Comparison of ENCODE assay signal across 17 mouse cellular contexts in the genomic region with DNA sequence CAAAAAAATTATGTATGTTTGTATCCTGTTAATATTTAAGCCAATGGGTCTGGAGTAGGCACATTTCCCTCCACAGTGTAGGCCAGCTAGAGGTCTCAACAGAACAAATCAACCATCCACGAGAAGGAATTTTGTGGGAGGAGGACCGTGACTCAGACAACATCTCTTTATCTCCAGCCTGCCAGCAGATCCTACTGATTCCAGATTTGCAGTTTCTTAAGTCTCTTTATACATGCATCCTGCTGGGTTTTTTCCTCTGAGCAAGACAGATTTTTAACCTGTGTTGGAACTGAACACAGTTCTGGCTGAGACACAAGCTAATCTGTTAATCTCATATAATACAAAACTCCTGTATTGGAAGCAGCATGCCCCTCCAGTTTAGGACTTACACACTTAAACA. TPM values are rescaled to one million over a fixed set of nuclear protein-coding genes. Genes with fewer than 3 reads are reported as not detected.
"Had no signal": no experiment of that assay in that cellular context is flagged by ENCODE, and none has a peak within 500 bp of the region (broad histone marks: within the 10 kb centered on the region; RNA-seq: fewer than 3 reads in every experiment).

No protein-coding gene starts in this region.

- H3K36me3 ChIP-seq: kidney, embryonic 15.5 days; midbrain, embryonic 12.5 days; midbrain, embryonic 15.5 days; neural tube, embryonic 12.5 days; neural tube, embryonic 15.5 days had no signal

- H3K27me3 ChIP-seq: kidney, embryonic 15.5 days; midbrain, embryonic 12.5 days; midbrain, embryonic 15.5 days; neural tube, embryonic 12.5 days; neural tube, embryonic 15.5 days had no signal

- H3K9me3 ChIP-seq: kidney, embryonic 15.5 days; liver, embryonic 13.5 days; midbrain, embryonic 12.5 days; midbrain, embryonic 15.5 days; neural tube, embryonic 12.5 days; neural tube, embryonic 15.5 days had no signal

- DNase-seq: kidney, adult 8-10 months; kidney, postnatal 10 days; kidney, postnatal 36 days; liver, embryonic 13.5 days; lung, adult 2 months; retina, postnatal 1 day; right cerebral cortex, postnatal 4 days; thymus, adult 2 months; thymus, postnatal 14 days; thymus, postnatal 4 days had no signal

- H3K9ac ChIP-seq: kidney, embryonic 15.5 days; liver, embryonic 13.5 days; midbrain, embryonic 12.5 days; midbrain, embryonic 15.5 days; neural tube, embryonic 12.5 days; neural tube, embryonic 15.5 days had no signal

- H3K4me2 ChIP-seq: kidney, embryonic 15.5 days; liver, embryonic 13.5 days; midbrain, embryonic 12.5 days; midbrain, embryonic 15.5 days; neural tube, embryonic 12.5 days; neural tube, embryonic 15.5 days had no signal

- ATAC-seq: midbrain, embryonic 15.5 days had no signal

- H3K4me3 ChIP-seq: kidney, embryonic 15.5 days; liver, embryonic 13.5 days; midbrain, embryonic 12.5 days; midbrain, embryonic 15.5 days; neural tube, embryonic 12.5 days; neural tube, embryonic 15.5 days had no signal

- H3K27ac ChIP-seq: kidney, embryonic 15.5 days; liver, embryonic 13.5 days; macrophage; midbrain, embryonic 12.5 days; midbrain, embryonic 15.5 days; neural tube, embryonic 12.5 days; neural tube, embryonic 15.5 days; stomach, postnatal 0 days had no signal

RNA-seq across cellular contexts. Expression of gene Rab40b, which starts 30.9 kb away (rescaled TPM):
- polyA plus RNA-seq: macrophage had no signal
